Mouse (Mus musculus) ES-E14 (cell line): ENCODE measurements around the gene Rbl2. TPM values are rescaled to one million over a fixed set of nuclear protein-coding genes. Genes with fewer than 3 reads are reported as not detected.

ENCODE experiments used
- DNase-seq: peaks from one replicate; pipeline ENCODE4 v3.0.0-alpha.2; 2013; ENCODE audit warnings: low read depth, low spot score
- H3K27ac ChIP-seq: 2 replicates; pipeline ENCODE4 v1.5.1; 2012; ENCODE audit warnings: low read depth, mild to moderate bottlenecking, low read length, moderate library complexity, mixed read lengths; ENCODE audit not compliant: poor library complexity, insufficient read depth, severe bottlenecking
- H3K36me3 ChIP-seq: 2 replicates; pipeline ENCODE4 v1.6.1; 2012; ENCODE audit warnings: mild to moderate bottlenecking, low read length, moderate library complexity, mixed read lengths; ENCODE audit not compliant: control insufficient read depth, poor library complexity, insufficient read depth, severe bottlenecking
- H3K4me1 ChIP-seq, 2 experiments: fragments of 150-350 bp in 1 of 2; sonication (generic) in 1 of 2; 2 replicates each; pipeline ENCODE4 v1.6.1; 2012; ENCODE audit warnings: low read length in 2 of 2, mild to moderate bottlenecking in 1 of 2, mixed read lengths in 1 of 2; ENCODE audit not compliant: control insufficient read depth in 2 of 2, insufficient read depth in 2 of 2, poor library complexity in 1 of 2
- H3K4me3 ChIP-seq, 2 experiments: fragments of 150-350 bp in 1 of 2; sonication (generic) in 1 of 2; 2 replicates each; pipeline ENCODE4 v1.5.1; 2012; ENCODE audit warnings: low read length in 2 of 2, low read depth in 1 of 2, mild to moderate bottlenecking in 1 of 2, mixed read lengths in 1 of 2; ENCODE audit not compliant: insufficient read depth in 1 of 2, poor library complexity in 1 of 2, severe bottlenecking in 1 of 2
- H3K9ac ChIP-seq: 2 replicates; pipeline ENCODE4 v1.6.1; 2012; ENCODE audit warnings: low read depth, mild to moderate bottlenecking, low read length, mixed read lengths; ENCODE audit not compliant: poor library complexity, insufficient read depth, severe bottlenecking
- H3K9me3 ChIP-seq: fragments of 150-350 bp; sonication (generic); 2 replicates; pipeline ENCODE4 v1.6.1; 2012; ENCODE audit warnings: low read depth, mild to moderate bottlenecking, low read length; ENCODE audit not compliant: control insufficient read depth, insufficient read depth
- CHD2 ChIP-seq: IDR thresholded peaks from 2 replicates; pipeline ENCODE4 v1.6.1; 2014; ENCODE audit warnings: mild to moderate bottlenecking, low read depth, low read length, inconsistent platforms
- HCFC1 ChIP-seq: IDR thresholded peaks from 2 replicates; pipeline ENCODE4 v1.6.1; 2012; ENCODE audit warnings: low read length, inconsistent platforms, borderline replicate concordance; ENCODE audit not compliant: insufficient read depth
- MAFK ChIP-seq: IDR thresholded peaks from 2 replicates; pipeline ENCODE4 v1.6.1; 2014; ENCODE audit warnings: mild to moderate bottlenecking, low read depth, low read length, inconsistent platforms; ENCODE audit not compliant: insufficient read depth
- ZC3H11A ChIP-seq: IDR thresholded peaks from 2 replicates; pipeline ENCODE4 v1.6.1; 2012; ENCODE audit warnings: low read depth, mild to moderate bottlenecking, inconsistent platforms, low read length, borderline replicate concordance
- ZNF384 ChIP-seq: IDR thresholded peaks from 2 replicates; pipeline ENCODE4 v1.6.1; 2012; ENCODE audit warnings: low read depth, low read length, inconsistent platforms
- in situ Hi-C, 2 experiments: fragments of 600-800 bp; cut with MboI; formaldehyde crosslinking; loops; one replicate each; pipeline ENCODE4 v1.15.1; 2025; ENCODE audit warnings: low sequenced_read_pairs in 2 of 2, inconsistent platforms in 1 of 2; ENCODE audit not compliant: unreplicated experiment in 2 of 2
- total RNA-seq: library from RNA; depleted of rRNA; stranded (reverse); fragments of 300-350 nt; gene quantifications from 2 replicates; pipeline ENCODE4 v1.2.3, GENCODE M21; 2012

Rbl2 gene
- total RNA-seq, 1 experiment, result 7.7 TPM

- H3K9ac ChIP-seq, result no peak overlapping the region
- DNase-seq, result no peak
- in situ Hi-C loops, result no loop called here
- H3K36me3 ChIP-seq, result peaks cover 7% of the 10 kb centered on the region; the same call in 1 of the 2 replicates
- no peaks in the 10 kb centered on the region for H3K9me3 ChIP-seq
- no peak overlapping the region for H3K4me3 ChIP-seq
- no peaks in the 10 kb centered on the region for H3K4me1 ChIP-seq
- TF ChIP-seq MAFK (no peak), CHD2 (no peak), ZNF384 (no peak), HCFC1 (no peak), ZC3H11A (no peak)
- H3K27ac ChIP-seq, result no peak overlapping the region
Measured at GRCm38 (mm10) chr8:91111868-91112477, 42.1 kb downstream of the Rbl2 start.

DNA sequence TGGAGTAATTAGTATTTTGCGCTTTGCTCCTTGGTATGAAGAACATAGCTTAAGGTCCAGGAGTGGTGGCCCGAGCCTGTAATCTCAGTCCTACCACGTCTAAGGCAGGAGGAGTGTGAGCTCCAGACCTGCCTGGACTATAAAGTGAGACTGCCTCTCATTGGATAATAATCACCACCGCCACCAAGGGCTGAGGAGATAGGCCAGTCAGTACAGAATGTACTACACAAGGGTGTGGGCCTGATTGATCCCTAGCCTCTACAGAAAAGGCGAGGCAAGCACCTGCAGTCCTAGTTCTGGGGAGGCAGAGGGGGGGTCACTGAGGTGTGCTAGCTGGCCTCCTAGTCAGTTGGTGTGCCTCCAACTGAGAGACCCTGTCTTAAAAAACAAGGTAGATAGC is 44.6 kb downstream of the Rbl2 start:
- no peak for DNase-seq
- TF ChIP-seq CHD2 (no peak), ZC3H11A (no peak), MAFK (no peak), ZNF384 (no peak), HCFC1 (no peak)
- Histone ChIP-seq H3K36me3 (peaks cover 6% of the 10 kb centered on the region; the same call in 1 of the 2 replicates), H3K4me3 (no peak overlapping the region), H3K9me3 (no peaks in the 10 kb centered on the region), H3K27ac (no peak overlapping the region), H3K9ac (no peak overlapping the region), H3K4me1 (no peaks in the 10 kb centered on the region)
- in situ Hi-C loops, result no loop called here

DNA sequence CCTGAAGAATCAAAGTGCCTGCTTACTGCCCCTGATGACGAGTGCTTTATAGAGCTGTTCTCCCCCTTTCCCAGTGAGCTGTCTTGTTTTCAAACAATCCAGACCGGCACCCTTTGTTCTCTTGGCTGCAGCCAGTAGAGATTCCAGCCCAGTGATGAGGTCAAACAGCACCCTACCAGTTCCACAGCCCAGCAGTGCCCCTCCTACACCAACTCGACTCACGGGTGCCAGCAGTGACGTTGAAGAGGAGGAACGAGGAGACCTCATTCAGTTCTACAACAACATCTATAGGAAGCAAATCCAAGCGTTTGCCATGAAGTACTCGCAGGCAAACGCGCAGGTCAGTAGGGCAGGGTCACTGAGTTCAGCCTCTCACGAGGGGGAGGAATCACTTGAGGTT is 45.1 kb downstream of the Rbl2 start:
- Histone ChIP-seq H3K9ac (no peak overlapping the region), H3K4me1 (no peaks in the 10 kb centered on the region), H3K4me3 (no peak overlapping the region), H3K27ac (no peak overlapping the region), H3K36me3 (peaks cover 6% of the 10 kb centered on the region; the same call in 1 of the 2 replicates), H3K9me3 (no peaks in the 10 kb centered on the region)
- TF ChIP-seq ZNF384 (no peak), ZC3H11A (no peak), HCFC1 (no peak), MAFK (no peak), CHD2 (no peak)
- in situ Hi-C loops, result no loop called here
- no peak for DNase-seq

DNA sequence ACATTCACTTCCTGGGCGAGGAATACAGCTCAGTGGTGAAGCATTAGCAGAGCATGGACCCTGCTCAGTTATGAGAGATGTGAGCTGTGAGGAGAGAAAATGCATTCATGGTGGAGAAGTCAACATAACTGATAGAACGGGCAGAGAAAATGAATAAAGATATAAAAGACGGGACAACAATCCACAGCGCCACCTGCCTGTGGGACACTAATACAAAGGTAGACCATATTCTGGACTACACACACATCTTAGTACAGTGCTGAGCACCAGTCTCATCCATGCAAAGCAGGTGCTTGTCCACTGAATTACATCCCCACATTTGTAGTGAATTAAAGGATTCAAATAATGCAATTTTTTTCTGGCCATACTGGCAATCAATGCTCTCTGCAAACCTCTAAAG is 47.7 kb downstream of the Rbl2 start:
- Histone ChIP-seq H3K27ac (no peak overlapping the region), H3K36me3 (peaks cover 13% of the 10 kb centered on the region; the same call in 1 of the 2 replicates), H3K9me3 (no peaks in the 10 kb centered on the region), H3K4me1 (no peaks in the 10 kb centered on the region), H3K9ac (no peak overlapping the region), H3K4me3 (no peak overlapping the region)
- in situ Hi-C loops, result no loop called here
- TF ChIP-seq ZC3H11A, result no peak
- TF ChIP-seq HCFC1, result no peak
- TF ChIP-seq ZNF384, result no peak
- TF ChIP-seq CHD2, result no peak
- TF ChIP-seq MAFK, result no peak
- DNase-seq, result no peak

- no peak for DNase-seq
- in situ Hi-C loops, result no loop called here
- Histone ChIP-seq H3K4me3 (no peak overlapping the region), H3K9ac (no peak overlapping the region), H3K36me3 (peaks cover 16% of the 10 kb centered on the region), H3K9me3 (no peaks in the 10 kb centered on the region), H3K27ac (no peak overlapping the region), H3K4me1 (no peaks in the 10 kb centered on the region)
- no peak for TF ChIP-seq ZNF384
- no peak for TF ChIP-seq HCFC1
- no peak for TF ChIP-seq CHD2
- TF ChIP-seq MAFK, result no peak
- TF ChIP-seq ZC3H11A, result no peak
Measured at GRCm38 (mm10) chr8:91118131-91118530, 48.3 kb downstream of the Rbl2 start.
